ENCODE assay signal across 12 mouse cellular contexts in the genomic region with DNA sequence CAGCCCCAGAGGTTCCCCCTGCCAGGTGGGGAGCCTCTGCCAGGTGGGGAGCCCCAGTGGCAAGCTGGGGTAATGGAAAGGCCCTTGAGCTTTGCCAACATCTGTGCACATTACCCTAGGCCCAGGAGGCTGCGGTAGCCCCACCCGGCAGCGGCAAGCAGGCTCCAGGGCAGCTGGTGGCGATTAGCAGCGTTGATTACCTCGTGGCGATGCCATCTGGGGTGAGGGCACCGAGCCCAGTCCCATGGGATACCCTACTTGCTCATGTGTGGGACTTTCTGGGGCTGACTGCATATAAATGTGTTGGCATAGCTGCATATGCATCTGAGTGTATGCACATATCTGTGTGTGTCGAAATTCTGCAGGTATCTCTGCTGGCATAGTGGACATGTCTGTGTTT. TPM values are rescaled to one million over a fixed set of nuclear protein-coding genes. Genes with fewer than 3 reads are reported as not detected.
A peak's percentile ranks its signal among the peaks of the same experiment; 100 is the strongest.
DNase-seq lines count a peak whose midpoint lies in the region; ATAC-seq lines count a peak whose summit lies in the region.
"Had no signal": no experiment of that assay in that cellular context is flagged by ENCODE, and none has a peak within 500 bp of the region (broad histone marks: within the 10 kb centered on the region; RNA-seq: fewer than 3 reads in every experiment).

No protein-coding gene starts in this region.

- 61% methylated on average over 9 of the region's 9 CpGs for whole genome bisulfite sequencing in midbrain, embryonic 14.5 days
- WGBS in midbrain, embryonic 16.5 days: 58% methylated on average over 9 of the region's 9 CpGs
- 29% methylated on average over 9 of the region's 9 CpGs for WGBS in embryonic facial prominence, embryonic 15.5 days

- H3K4me2 ChIP-seq in midbrain, embryonic 14.5 days (ENCODE audit: low read length): no peak overlapping the region
- no peak overlapping the region for H3K4me2 ChIP-seq in midbrain, embryonic 16.5 days (ENCODE audit: low read length)
- H3K4me2 ChIP-seq in embryonic facial prominence, embryonic 15.5 days (replicated peaks): no peak overlapping the region

- no peak overlapping the region for H3K27ac ChIP-seq in midbrain, embryonic 14.5 days (replicated peaks; ENCODE audit: low read depth, low read length)
- H3K27ac ChIP-seq in midbrain, embryonic 16.5 days (ENCODE audit: low read length): no peak overlapping the region
- peak overlapping the region; percentile 71 for H3K27ac ChIP-seq in embryonic facial prominence, embryonic 15.5 days (replicated peaks)
- H3K27ac ChIP-seq: liver, embryonic 14.5 days; macrophage had no signal

- peak; percentile 74 to 82 for DNase-seq in cerebellum, postnatal 14 days
- no peak for DNase-seq in cerebellum, adult 11 months
- no peak for DNase-seq in midbrain, embryonic 14.5 days
- peak; percentile 23 for DNase-seq in splenic B cell, adult 2 months (ENCODE audit: low read depth, low spot score)
- DNase-seq in embryo, embryonic 10.5 days (ENCODE audit: low spot score): no peak
- no peak for DNase-seq in left cerebral cortex, adult 11 months (ENCODE audit: low spot score)
- DNase-seq: heart, postnatal 10 days; kidney, adult 8-10 months had no signal

- no peaks in the 10 kb centered on the region for H3K9me3 ChIP-seq in midbrain, embryonic 14.5 days (ENCODE audit: control insufficient read depth, low read length)
- H3K9me3 ChIP-seq in midbrain, embryonic 16.5 days (replicated peaks; ENCODE audit: control insufficient read depth, low read length, poor library complexity, severe bottlenecking): no peaks in the 10 kb centered on the region
- no peaks in the 10 kb centered on the region for H3K9me3 ChIP-seq in embryonic facial prominence, embryonic 15.5 days (replicated peaks)

- H3K36me3 ChIP-seq in midbrain, embryonic 14.5 days (ENCODE audit: control insufficient read depth, insufficient read depth, low read length): no peaks in the 10 kb centered on the region
- no peaks in the 10 kb centered on the region for H3K36me3 ChIP-seq in midbrain, embryonic 16.5 days (ENCODE audit: control insufficient read depth, insufficient read depth, low read length)
- no peaks in the 10 kb centered on the region for H3K36me3 ChIP-seq in embryonic facial prominence, embryonic 15.5 days
- H3K36me3 ChIP-seq in splenic B cell, adult 2 months (ENCODE audit: control insufficient read depth, insufficient read depth, low read length, poor library complexity, severe bottlenecking): no peaks in the 10 kb centered on the region

- no peak overlapping the region for H3K4me3 ChIP-seq in midbrain, embryonic 14.5 days (replicated peaks; ENCODE audit: low read depth, low read length)
- H3K4me3 ChIP-seq in midbrain, embryonic 16.5 days (ENCODE audit: low read depth, low read length): no peak overlapping the region
- H3K4me3 ChIP-seq in embryonic facial prominence, embryonic 15.5 days (replicated peaks): no peak overlapping the region

- 0 out of 2 replicates have a peak, but pooled peaks have one; percentile 19 for ATAC-seq in midbrain, embryonic 14.5 days (ENCODE audit: low FRiP score, low TSS enrichment)
- ATAC-seq in midbrain, embryonic 16.5 days: no peak
- no peak for ATAC-seq in embryonic facial prominence, embryonic 15.5 days (ENCODE audit: insufficient number of reproducible peaks, low FRiP score, low TSS enrichment, low read depth)

- H3K4me1 ChIP-seq in midbrain, embryonic 14.5 days (ENCODE audit: control insufficient read depth, insufficient read depth, low read length): peaks cover 15% of the 10 kb centered on the region
- H3K4me1 ChIP-seq in midbrain, embryonic 16.5 days (ENCODE audit: control insufficient read depth, insufficient read depth, low read length): peaks cover 19% of the 10 kb centered on the region
- peaks cover 79% of the 10 kb centered on the region for H3K4me1 ChIP-seq in embryonic facial prominence, embryonic 15.5 days

- H3K27me3 ChIP-seq in midbrain, embryonic 14.5 days (ENCODE audit: control insufficient read depth, insufficient read depth, low read length): no peaks in the 10 kb centered on the region
- no peaks in the 10 kb centered on the region for H3K27me3 ChIP-seq in midbrain, embryonic 16.5 days (ENCODE audit: control insufficient read depth, insufficient read depth, low read depth, low read length)
- H3K27me3 ChIP-seq in embryonic facial prominence, embryonic 15.5 days: no peaks in the 10 kb centered on the region
- no peaks in the 10 kb centered on the region for H3K27me3 ChIP-seq in splenic B cell, adult 2 months (ENCODE audit: control insufficient read depth, insufficient read depth, low read length, poor library complexity, severe bottlenecking)

- no peak overlapping the region for H3K9ac ChIP-seq in midbrain, embryonic 14.5 days (replicated peaks; ENCODE audit: low read length)
- H3K9ac ChIP-seq in midbrain, embryonic 16.5 days (ENCODE audit: low read depth, low read length): no peak overlapping the region
- no peak overlapping the region for H3K9ac ChIP-seq in embryonic facial prominence, embryonic 15.5 days
- H3K9ac ChIP-seq: liver, embryonic 14.5 days had no signal

RNA-seq across cellular contexts. Expression of gene Col16a1, which starts 3.4 kb away (rescaled TPM):
- polyA plus RNA-seq in midbrain, embryonic 14.5 days (2014; fragmentation: Nextera tagmentation; extraction: Ambion mirVana): 4.3 and 4.4 TPM in 2 replicates
- 8.6 and 10.5 TPM in 2 replicates for polyA plus RNA-seq in midbrain, embryonic 16.5 days (2015; fragmentation: Nextera tagmentation; extraction: Ambion mirVana)
- polyA plus RNA-seq in embryonic facial prominence, embryonic 15.5 days (2015; fragmentation: Nextera tagmentation; extraction: Ambion mirVana): 183 and 190 TPM in 2 replicates
- polyA plus RNA-seq: macrophage had no signal

RNA-seq across cellular contexts. Expression of gene Pef1, which starts 58.1 kb away (rescaled TPM):
- polyA plus RNA-seq in midbrain, embryonic 14.5 days (2014; fragmentation: Nextera tagmentation; extraction: Ambion mirVana): 68.8 and 71.6 TPM in 2 replicates
- 62.1 and 62.3 TPM in 2 replicates for polyA plus RNA-seq in midbrain, embryonic 16.5 days (2015; fragmentation: Nextera tagmentation; extraction: Ambion mirVana)
- 68.6 and 71.0 TPM in 2 replicates for polyA plus RNA-seq in embryonic facial prominence, embryonic 15.5 days (2015; fragmentation: Nextera tagmentation; extraction: Ambion mirVana)

RNA-seq across cellular contexts. Expression of gene Adgrb2, which starts 59.5 kb away (rescaled TPM):
- 15.9 and 16.9 TPM in 2 replicates for polyA plus RNA-seq in midbrain, embryonic 14.5 days (2014; fragmentation: Nextera tagmentation; extraction: Ambion mirVana)
- polyA plus RNA-seq in midbrain, embryonic 16.5 days (2015; fragmentation: Nextera tagmentation; extraction: Ambion mirVana): 15.8 and 17.0 TPM in 2 replicates
- polyA plus RNA-seq in embryonic facial prominence, embryonic 15.5 days (2015; fragmentation: Nextera tagmentation; extraction: Ambion mirVana): 7.0 and 7.1 TPM in 2 replicates
- polyA plus RNA-seq: macrophage had no signal

Comparison
In these comparisons a context has a peak if more than half of its experiments do, and no peak if none do; other contexts are left out.
1. DNase-seq: peak in cerebellum, postnatal 14 days (2 of 2) and splenic B cell, adult 2 months (single experiment); none in cerebellum, adult 11 months (single experiment), midbrain, embryonic 14.5 days (single experiment), embryo, embryonic 10.5 days (single experiment) and left cerebral cortex, adult 11 months (single experiment).
2. RNA of gene Col16a1, which starts 3.4 kb away (polyA plus RNA-seq): 183 to 190 TPM in embryonic facial prominence, embryonic 15.5 days; 8.6 to 10.5 TPM in midbrain, embryonic 16.5 days and 4.3 to 4.4 TPM in midbrain, embryonic 14.5 days; every median in the first group is over 10 times any median in the second.